Mouse (Mus musculus): ENCODE measurements at regions not wholly inside any gene's neighbourhood (a gene's known extent, or its start where the extent isn't known, plus 50 kb on each side); places are given as distances from the start of the nearest gene placed in this dataset.

GRCm38 (mm10) chr15:33780960-33781359 lies 576.7 kb downstream of the 9430069I07Rik start:
- no peak for DNase-seq (ENCODE audit: low spot score in 2 of 2)

GRCm38 (mm10) chr15:33759496-33759895 lies 598.2 kb downstream of the 9430069I07Rik start:
- DNase-seq (ENCODE audit: low spot score in 2 of 2), result no peak

- DNase-seq (ENCODE audit: low spot score in 2 of 2), result no peak
Observed at GRCm38 (mm10) chr15:33758771-33759170, 598.9 kb downstream of the 9430069I07Rik start.
